Comparison of ENCODE assay signal across 15 mouse cellular contexts in the genomic region with DNA sequence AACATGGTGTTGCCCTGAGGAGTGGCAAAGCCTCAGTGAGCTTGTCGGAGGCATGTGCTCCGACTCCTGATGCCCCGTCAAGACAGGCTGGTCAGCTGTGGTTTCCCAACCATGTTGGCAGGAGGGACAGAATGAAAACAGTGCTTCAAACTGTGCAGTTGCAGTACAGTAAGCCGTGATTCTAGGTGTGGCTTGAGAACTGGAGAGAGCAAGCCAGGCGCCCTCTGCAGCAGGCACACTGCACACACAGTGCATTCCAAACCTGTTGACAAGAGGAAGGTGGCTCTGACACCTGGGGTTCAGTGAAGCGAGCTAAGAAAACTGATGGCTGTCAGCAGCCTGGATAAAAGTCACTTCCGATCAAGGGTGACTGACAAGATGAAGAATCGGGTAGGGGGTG. TPM values are rescaled to one million over a fixed set of nuclear protein-coding genes. Genes with fewer than 3 reads are reported as not detected.
A peak's percentile ranks its signal among the peaks of the same experiment; 100 is the strongest.
DNase-seq lines count a peak whose midpoint lies in the region.
"Had no signal": no experiment of that assay in that cellular context is flagged by ENCODE, and none has a peak within 500 bp of the region (broad histone marks: within the 10 kb centered on the region; RNA-seq: fewer than 3 reads in every experiment).

No protein-coding gene starts in this region.

- H3K36me3 ChIP-seq in embryonic facial prominence, embryonic 10.5 days (replicated peaks): no peaks in the 10 kb centered on the region
- H3K36me3 ChIP-seq: G1E; midbrain, embryonic 10.5 days; neural tube, embryonic 12.5 days had no signal

- H3K4me1 ChIP-seq in embryonic facial prominence, embryonic 10.5 days: peaks cover 11% of the 10 kb centered on the region
- H3K4me1 ChIP-seq: neural tube, embryonic 12.5 days had no signal

- intact Hi-C loops in heart, postnatal 10 days (cut with DNase I): no loop called here
- intact Hi-C loops in heart, postnatal 36 days (cut with DNase I): no loop called here

- no peak overlapping the region for H3K4me3 ChIP-seq in embryonic facial prominence, embryonic 10.5 days
- H3K4me3 ChIP-seq: midbrain, embryonic 10.5 days; neural tube, embryonic 12.5 days had no signal

- H3K9me3 ChIP-seq in embryonic facial prominence, embryonic 10.5 days: no peaks in the 10 kb centered on the region
- H3K9me3 ChIP-seq: G1E; midbrain, embryonic 10.5 days; neural tube, embryonic 12.5 days had no signal

- peak; percentile 16 to 22 for DNase-seq in heart, postnatal 10 days
- no peak for DNase-seq in heart, postnatal 36 days
- DNase-seq in A20 (ENCODE audit: low read depth, low spot score) (peak; percentile 21), R1 (ENCODE audit: low read depth, low spot score) (peak; percentile 59)
- peak; percentile 51 to 62 for DNase-seq in kidney, postnatal 25 days
- no peak for DNase-seq in embryonic facial prominence, embryonic 10.5 days (ENCODE audit: low spot score)
- no peak for DNase-seq in right cerebral cortex, adult 18-20 months
- DNase-seq in cerebellum, adult 18-20 months: no peak
- DNase-seq: adrenal gland, adult 2 months; cerebellum, adult 8-10 months; gastrocnemius, postnatal 14 days; thymus, adult 2 months had no signal

- no peak overlapping the region for H3K27ac ChIP-seq in embryonic facial prominence, embryonic 10.5 days (replicated peaks)
- H3K27ac ChIP-seq: midbrain, embryonic 10.5 days; neural tube, embryonic 12.5 days had no signal

- H3K27me3 ChIP-seq in embryonic facial prominence, embryonic 10.5 days (replicated peaks; ENCODE audit: low read depth, poor library complexity, severe bottlenecking): no peaks in the 10 kb centered on the region
- H3K27me3 ChIP-seq: neural tube, embryonic 12.5 days had no signal

- 66% methylated on average over 8 of the region's 8 CpGs for WGBS in embryonic facial prominence, embryonic 10.5 days

RNA-seq across cellular contexts. Expression of gene Rps17, which starts 58.1 kb away (rescaled TPM):
- total RNA-seq in heart, postnatal 10 days (2021): 1,000 to 10,000 TPM in 1 of 2 experiments, 100 to 1,000 TPM in 1; 997 to 1,016 TPM
- total RNA-seq in heart, postnatal 36 days (2021): 100 to 1,000 TPM; 870 to 936 TPM
- polyA plus RNA-seq in embryonic facial prominence, embryonic 10.5 days (2016; fragmentation: Nextera tagmentation; extraction: Ambion mirVana): 1,210 and 1,245 TPM in 2 replicates

Comparison
In these comparisons a context has a peak if more than half of its experiments do, and no peak if none do; other contexts are left out.
1. DNase-seq: peak in heart, postnatal 10 days (2 of 2), A20 (single experiment), R1 (single experiment) and kidney, postnatal 25 days (2 of 2); none in heart, postnatal 36 days (0 of 2), embryonic facial prominence, embryonic 10.5 days (single experiment), right cerebral cortex, adult 18-20 months (single experiment) and cerebellum, adult 18-20 months (0 of 2).